Mouse (Mus musculus) heart, adult 2 months (tissue): ENCODE data around the gene Msln. TPM values are rescaled to one million over a fixed set of nuclear protein-coding genes. Genes with fewer than 3 reads are reported as not detected.

Experiments used
- DNase-seq, 2 experiments: peaks; one replicate each; pipeline ENCODE4 v3.0.0; 2021
- H3K27ac ChIP-seq: fragments of 200-600 bp; 2 replicates; pipeline ENCODE4 v1.8.1; 2022
- H3K27me3 ChIP-seq: fragments of 200-500 bp; 2 replicates; pipeline ENCODE4 v1.6.1; 2012; ENCODE audit warnings: mild to moderate bottlenecking, low read length, inconsistent platforms, mixed read lengths; ENCODE audit not compliant: control insufficient read depth, insufficient read depth
- H3K36me3 ChIP-seq: fragments of 200-500 bp; 2 replicates; pipeline ENCODE4 v1.6.1; 2012; ENCODE audit warnings: low read length, inconsistent platforms; ENCODE audit not compliant: control insufficient read depth, insufficient read depth
- H3K4me1 ChIP-seq: fragments of 200-500 bp; 2 replicates; pipeline ENCODE4 v1.6.1; 2011; ENCODE audit warnings: low read length; ENCODE audit not compliant: control insufficient read depth, insufficient read depth
- H3K4me3 ChIP-seq: fragments of 200-600 bp; 2 replicates; pipeline ENCODE4 v1.8.1; 2022
- H3K79me2 ChIP-seq: fragments of 200-500 bp; replicated peaks from 2 replicates; pipeline ENCODE4 v1.6.1; 2012; ENCODE audit warnings: mild to moderate bottlenecking, inconsistent platforms, low read length, moderate library complexity, mixed read lengths; ENCODE audit not compliant: control insufficient read depth, insufficient read depth
- H3K9ac ChIP-seq: fragments of 200-500 bp; 2 replicates; pipeline ENCODE4 v1.6.1; 2012; ENCODE audit warnings: low read depth, mild to moderate bottlenecking, control low read depth, inconsistent platforms, low read length, mixed read lengths
- CTCF ChIP-seq: fragments of 200-600 bp; IDR thresholded peaks from 2 replicates; pipeline ENCODE4 v1.8.1; 2022; ENCODE audit warnings: antibody characterized with exemption, mild to moderate bottlenecking, moderate library complexity
- EP300 ChIP-seq: fragments of 200-500 bp; IDR thresholded peaks from 2 replicates; pipeline ENCODE4 v1.6.1; 2011; ENCODE audit warnings: low read depth, low read length, control low read depth; ENCODE audit not compliant: insufficient read depth
- POLR2A ChIP-seq: fragments of 200-500 bp; IDR thresholded peaks from 2 replicates; pipeline ENCODE4 v1.6.1; 2011; ENCODE audit warnings: mild to moderate bottlenecking, low read depth, low read length, control low read depth; ENCODE audit not compliant: insufficient read depth
- WGBS: fragments of 180-500 bp; shearing (Covaris S2); methylation state at CpG from one replicate; pipeline ENCODE4 v1.1.7; 2018; 5-methylcytosine and 5-hydroxymethylcytosine counted together
- intact Hi-C: fragments of 180-260 bp; cut with DNase I; formaldehyde crosslinking; loops from one replicate; pipeline ENCODE4 v1.15.1; 2025
- polyA plus RNA-seq: library from polyadenylated mRNA; depleted of rRNA; stranded (reverse); fragments of >200 nt; gene quantifications from 2 replicates; pipeline ENCODE4 v1.2.3, GENCODE M21; 2012
- total RNA-seq, 2 experiments: library from RNA; stranded (reverse); gene quantifications; 2 replicates each; pipeline ENCODE4 v1.2.3; 2021

The Msln gene
- total and polyA plus RNA-seq, 3 experiments = 13.2 to 24.7 (median 16.6) TPM

DNA sequence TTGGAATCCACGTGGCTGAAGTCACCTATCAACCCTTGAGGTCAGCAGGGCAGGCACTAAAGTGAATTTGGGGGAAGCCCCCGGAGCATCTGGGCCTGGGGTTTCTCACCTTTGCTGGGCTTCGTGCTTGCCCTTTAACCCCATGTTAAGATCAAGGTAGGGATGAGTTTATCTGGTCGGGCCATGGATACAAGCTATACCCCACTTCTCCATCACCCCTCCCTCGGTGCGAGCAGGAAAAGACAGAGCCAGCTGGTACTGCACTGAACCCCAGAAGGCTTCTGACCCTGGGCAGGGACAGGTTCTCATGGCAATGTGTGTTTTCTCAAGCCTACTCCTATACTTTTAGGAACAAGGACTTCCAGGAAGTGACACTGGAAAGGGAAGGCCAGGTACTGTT lies 27.2 kb upstream of the Msln start:
- no peak overlapping the region for H3K9ac ChIP-seq
- H3K4me1 ChIP-seq = peaks cover 2% of the 10 kb centered on the region; the same call in 1 of the 2 replicates
- intact Hi-C loops = no loop called here
- no peak overlapping the region for H3K4me3 ChIP-seq
- TF ChIP-seq POLR2A (no peak), CTCF (no peak), EP300 (no peak)
- DNase-seq = no peak
- H3K79me2 ChIP-seq = no peaks in the 10 kb centered on the region
- WGBS = 77% methylated on average over 6 of the region's 6 CpGs
- no peaks in the 10 kb centered on the region for H3K27me3 ChIP-seq
- no peaks in the 10 kb centered on the region for H3K36me3 ChIP-seq
- no peak overlapping the region for H3K27ac ChIP-seq

DNA sequence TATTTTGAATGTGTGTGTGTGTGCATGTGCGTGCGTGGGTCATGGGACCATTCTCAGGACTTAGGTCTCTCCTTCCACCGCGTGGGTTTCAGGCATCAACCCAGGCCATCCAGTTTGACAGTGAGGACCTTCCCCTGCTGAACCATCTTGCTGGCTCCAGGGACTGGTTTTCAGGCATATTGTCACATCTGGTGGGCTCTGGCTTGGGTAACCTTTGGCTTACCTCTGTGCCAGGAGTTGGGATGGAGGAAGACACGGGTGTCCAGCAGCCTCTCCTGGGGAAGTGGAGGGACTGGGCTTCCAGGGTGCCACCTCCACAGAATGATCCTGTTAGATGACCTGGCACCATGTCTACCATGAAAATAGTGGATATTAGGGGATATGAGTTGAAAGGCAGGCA lies 23.8 kb upstream of the Msln start:
- H3K27me3 ChIP-seq = no peaks in the 10 kb centered on the region
- no peak overlapping the region for H3K9ac ChIP-seq
- no peaks in the 10 kb centered on the region for H3K79me2 ChIP-seq
- TF ChIP-seq CTCF (no peak), EP300 (no peak), POLR2A (no peak)
- no peak overlapping the region for H3K4me3 ChIP-seq
- DNase-seq = peak in 1 of 2 experiments; percentile 13
- H3K36me3 ChIP-seq = no peaks in the 10 kb centered on the region
- peaks cover 6% of the 10 kb centered on the region for H3K4me1 ChIP-seq
- H3K27ac ChIP-seq = no peak overlapping the region
- intact Hi-C loops = loop anchor here (10.0 kb wide), 1 partner anchor 1427 kb away; the partner anchor contains the start of gene Lemd2
- WGBS = 90% methylated on average over 5 of the region's 5 CpGs

- no peaks in the 10 kb centered on the region for H3K36me3 ChIP-seq
- intact Hi-C loops = loop anchor here (10.0 kb wide), 1 partner anchor 1429 kb away; the partner anchor contains the start of gene Lemd2
These were observed 21.3 kb upstream of the Msln start for GRCm38 (mm10) chr17:25775318-25776062.

DNA sequence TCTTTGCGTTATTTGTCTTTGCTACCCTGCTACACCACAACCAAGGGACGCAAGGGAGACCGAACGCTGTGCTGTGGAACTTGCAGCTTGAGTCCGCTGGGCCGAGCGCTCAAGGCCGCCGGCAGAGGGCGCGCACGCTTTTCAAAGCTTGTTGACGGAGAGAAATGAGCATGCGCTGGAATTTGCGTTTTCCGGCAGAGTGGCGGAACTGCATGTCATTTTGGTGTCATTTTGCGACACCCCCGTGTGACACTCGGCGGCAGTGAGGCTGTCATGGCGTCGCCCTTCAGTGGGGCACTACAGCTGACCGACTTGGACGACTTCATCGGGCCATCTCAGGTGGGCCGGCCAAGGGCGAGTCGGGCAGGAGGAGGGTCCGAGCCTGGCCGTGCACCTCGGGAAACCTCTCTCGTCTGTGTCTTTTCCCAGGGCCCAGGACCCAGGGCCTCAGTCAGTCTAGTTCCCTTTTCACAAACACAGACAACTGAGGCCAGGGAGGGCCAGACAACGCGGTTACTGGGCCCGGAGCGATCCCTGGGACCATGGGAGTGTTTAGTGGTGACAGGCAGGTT lies 19.5 kb upstream of the Msln start, which contains the start of gene Narfl:
TSS of gene Narfl (plus strand) at position 228 of the 572 bp plus-strand sequence.
- DNase-seq = peak; percentile 95 to 98
- Histone ChIP-seq H3K9ac (peak within 1 kb of the TSS; percentile 92), H3K36me3 (no peaks in the 10 kb centered on the region), H3K27me3 (no peaks in the 10 kb centered on the region), H3K79me2 (no peaks in the 10 kb centered on the region), H3K27ac (peak within 1 kb of the TSS; percentile 94), H3K4me3 (peak within 1 kb of the TSS; percentile 81), H3K4me1 (peaks cover 6% of the 10 kb centered on the region)
- intact Hi-C loops = loop anchor here (1.0 to 10.0 kb wide), 3 partner anchors 24 to 1431 kb away; partner anchors contain the start of genes Lemd2 and Metrn
- TF ChIP-seq POLR2A (peak; percentile 86), CTCF (peak; percentile 100; the same call in 1 of the 2 replicates), EP300 (peak; percentile 98)
- WGBS = under 1% methylated on average over 37 of the region's 37 CpGs

More at GRCm38 (mm10) chr17:25775318-25776062, 21.3 kb upstream of the Msln start:
- no peak overlapping the region for H3K27ac ChIP-seq
- peaks cover 6% of the 10 kb centered on the region for H3K4me1 ChIP-seq
- DNase-seq = no peak
- 83% methylated on average over 10 of the region's 10 CpGs for WGBS
- no peaks in the 10 kb centered on the region for H3K79me2 ChIP-seq
- TF ChIP-seq EP300 (no peak), POLR2A (no peak), CTCF (no peak)
- no peak overlapping the region for H3K9ac ChIP-seq
- H3K4me3 ChIP-seq = no peak overlapping the region
- no peaks in the 10 kb centered on the region for H3K27me3 ChIP-seq

- H3K27ac ChIP-seq = no peak overlapping the region
- no peak overlapping the region for H3K4me3 ChIP-seq
- H3K27me3 ChIP-seq = no peaks in the 10 kb centered on the region
- H3K36me3 ChIP-seq = no peaks in the 10 kb centered on the region
- 48% methylated on average over 9 of the region's 9 CpGs for WGBS
- no peak overlapping the region for H3K9ac ChIP-seq
- intact Hi-C loops = no loop called here
- TF ChIP-seq CTCF (no peak), POLR2A (no peak), EP300 (no peak)
- H3K79me2 ChIP-seq = no peaks in the 10 kb centered on the region
- DNase-seq = no peak
- peaks cover 3% of the 10 kb centered on the region for H3K4me1 ChIP-seq
These were observed 15.2 kb upstream of the Msln start for GRCm38 (mm10) chr17:25769331-25769730.

DNA sequence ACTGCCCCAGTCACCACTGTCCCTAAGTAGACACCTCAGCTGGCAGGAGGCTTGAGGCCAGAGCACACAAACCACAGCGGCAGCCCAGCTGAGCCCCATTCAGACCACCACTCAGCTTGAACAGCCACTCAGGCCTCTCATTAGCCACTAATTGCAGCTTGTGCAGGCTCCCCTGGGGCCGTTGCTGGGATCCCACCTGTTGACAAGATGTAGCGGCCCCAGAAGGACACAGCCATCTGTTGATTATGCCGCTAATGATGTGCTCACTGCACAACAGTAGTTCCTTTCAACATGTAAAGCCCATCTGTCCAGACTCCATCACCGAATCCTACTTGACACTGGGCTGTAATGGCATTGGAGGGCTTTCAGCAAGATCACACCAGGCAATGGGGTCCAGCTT lies 11.7 kb upstream of the Msln start:
- no peak overlapping the region for H3K4me3 ChIP-seq

More for the DNA sequence above, 11.7 kb upstream of the Msln start:
- H3K36me3 ChIP-seq = no peaks in the 10 kb centered on the region
- TF ChIP-seq CTCF (no peak), POLR2A (no peak), EP300 (no peak)
- WGBS = 64% methylated on average over 5 of the region's 5 CpGs
- H3K27ac ChIP-seq = no peak overlapping the region
- intact Hi-C loops = no loop called here
- H3K9ac ChIP-seq = no peak overlapping the region
- DNase-seq = no peak
- H3K27me3 ChIP-seq = no peaks in the 10 kb centered on the region
- H3K79me2 ChIP-seq = no peaks in the 10 kb centered on the region
- no peaks in the 10 kb centered on the region for H3K4me1 ChIP-seq
